Mouse (Mus musculus): ENCODE measurements around the gene Tcf7l1. TPM values are rescaled to one million over a fixed set of nuclear protein-coding genes. Genes with fewer than 3 reads are reported as not detected.

Gene Tcf7l1
- polyA plus RNA-seq, 1 experiment from 2014 or later = 17.5 TPM

GRCm38 (mm10) chr6:72744144-72744800 is 44.8 kb downstream of the Tcf7l1 start:
- Histone ChIP-seq H3K4me1 (ENCODE audit: insufficient read depth, low read depth, low read length) (peaks cover 40% of the 10 kb centered on the region), H3K36me3 (ENCODE audit: insufficient read depth, low read length) (no peaks in the 10 kb centered on the region), H3K9ac (replicated peaks; ENCODE audit: low read depth) (no peak overlapping the region), H3K27me3 (replicated peaks; ENCODE audit: insufficient read depth, low read length) (no peaks in the 10 kb centered on the region), H3K9me3 (ENCODE audit: low read length) (no peaks in the 10 kb centered on the region), H3K4me2 (replicated peaks; ENCODE audit: low read depth, low read length) (no peak overlapping the region), H3K4me3 (ENCODE audit: low read depth, low read length) (no peak overlapping the region), H3K27ac (ENCODE audit: low read length) (no peak overlapping the region)
- ATAC-seq (no peak), DNase-seq (ENCODE audit: low spot score) (no peak)
- 38% methylated on average over 10 of the region's 10 CpGs for WGBS
- no peak for TF ChIP-seq EP300 (IDR thresholded peaks at IDR 0.05)
- no peak for TF ChIP-seq CTCF (IDR thresholded peaks at IDR 0.05)

- WGBS = 46% methylated on average over 3 of the region's 3 CpGs
- no peak overlapping the region for H3K27ac ChIP-seq (ENCODE audit: low read length)
- H3K9me3 ChIP-seq (ENCODE audit: low read length) = no peaks in the 10 kb centered on the region
- H3K9ac ChIP-seq (replicated peaks; ENCODE audit: low read depth) = no peak overlapping the region
- no peak for TF ChIP-seq CTCF (IDR thresholded peaks at IDR 0.05)
- TF ChIP-seq EP300 (IDR thresholded peaks at IDR 0.05) = no peak
- ATAC-seq (no peak), DNase-seq (ENCODE audit: low spot score) (no peak)
- no peak overlapping the region for H3K4me3 ChIP-seq (ENCODE audit: low read depth, low read length)
- no peaks in the 10 kb centered on the region for H3K36me3 ChIP-seq (ENCODE audit: insufficient read depth, low read length)
- H3K27me3 ChIP-seq (replicated peaks; ENCODE audit: insufficient read depth, low read length) = no peaks in the 10 kb centered on the region
- no peak overlapping the region for H3K4me2 ChIP-seq (replicated peaks; ENCODE audit: low read depth, low read length)
- peaks cover 37% of the 10 kb centered on the region for H3K4me1 ChIP-seq (ENCODE audit: insufficient read depth, low read depth, low read length)
These were observed 45.4 kb downstream of the Tcf7l1 start for GRCm38 (mm10) chr6:72743624-72744041.

GRCm38 (mm10) chr6:72742331-72742730 is 46.7 kb downstream of the Tcf7l1 start:
- TF ChIP-seq EP300 (IDR thresholded peaks at IDR 0.05) (no peak), CTCF (IDR thresholded peaks at IDR 0.05) (no peak; the same call in 1 of the 2 replicates)
- Histone ChIP-seq H3K9ac (replicated peaks; ENCODE audit: low read depth) (no peak overlapping the region), H3K4me3 (ENCODE audit: low read depth, low read length) (no peak overlapping the region), H3K27me3 (replicated peaks; ENCODE audit: insufficient read depth, low read length) (no peaks in the 10 kb centered on the region), H3K4me2 (replicated peaks; ENCODE audit: low read depth, low read length) (no peak overlapping the region), H3K36me3 (ENCODE audit: insufficient read depth, low read length) (no peaks in the 10 kb centered on the region), H3K9me3 (ENCODE audit: low read length) (no peaks in the 10 kb centered on the region), H3K27ac (ENCODE audit: low read length) (no peak overlapping the region), H3K4me1 (ENCODE audit: insufficient read depth, low read depth, low read length) (peaks cover 34% of the 10 kb centered on the region)
- no peak for ATAC-seq
- 48% methylated on average over 7 of the region's 7 CpGs for WGBS
- DNase-seq (ENCODE audit: low spot score) = no peak

- Histone ChIP-seq H3K27me3 (replicated peaks; ENCODE audit: insufficient read depth, low read length) (no peaks in the 10 kb centered on the region), H3K9me3 (ENCODE audit: low read length) (no peaks in the 10 kb centered on the region), H3K4me2 (replicated peaks; ENCODE audit: low read depth, low read length) (peak overlapping the region; percentile 27; the same call in 1 of the 2 replicates), H3K9ac (replicated peaks; ENCODE audit: low read depth) (no peak overlapping the region; the same call in 1 of the 2 replicates), H3K4me1 (ENCODE audit: insufficient read depth, low read depth, low read length) (peaks cover 31% of the 10 kb centered on the region), H3K27ac (ENCODE audit: low read length) (peak overlapping the region; percentile 63), H3K36me3 (ENCODE audit: insufficient read depth, low read length) (no peaks in the 10 kb centered on the region), H3K4me3 (ENCODE audit: low read depth, low read length) (no peak overlapping the region)
- peak; percentile 81 for ATAC-seq
- peak; percentile 91 for DNase-seq (ENCODE audit: low spot score)
- 10% methylated on average over 20 of the region's 20 CpGs for WGBS
- TF ChIP-seq CTCF (IDR thresholded peaks at IDR 0.05) (peak; percentile 61), EP300 (IDR thresholded peaks at IDR 0.05) (peak; percentile 91)
These were observed 48.2 kb downstream of the Tcf7l1 start for GRCm38 (mm10) chr6:72740596-72741421.

GRCm38 (mm10) chr6:72736872-72737271 is 52.2 kb downstream of the Tcf7l1 start:
- H3K36me3 ChIP-seq (ENCODE audit: insufficient read depth, low read length) = no peaks in the 10 kb centered on the region
- no peak overlapping the region for H3K4me2 ChIP-seq (replicated peaks; ENCODE audit: low read depth, low read length)
- ATAC-seq (peak; percentile 80), DNase-seq (ENCODE audit: low spot score) (peak; percentile 82)
- H3K27me3 ChIP-seq (replicated peaks; ENCODE audit: insufficient read depth, low read length) = no peaks in the 10 kb centered on the region
- no peak for TF ChIP-seq CTCF (IDR thresholded peaks at IDR 0.05)
- TF ChIP-seq EP300 (IDR thresholded peaks at IDR 0.05) = peak; percentile 79
- H3K27ac ChIP-seq (ENCODE audit: low read length) = peak overlapping the region; percentile 38; the same call in 1 of the 2 replicates
- peaks cover 25% of the 10 kb centered on the region; the same call in 1 of the 2 replicates for H3K4me1 ChIP-seq (ENCODE audit: insufficient read depth, low read depth, low read length)
- no peak overlapping the region for H3K4me3 ChIP-seq (ENCODE audit: low read depth, low read length)
- H3K9me3 ChIP-seq (ENCODE audit: low read length) = no peaks in the 10 kb centered on the region
- 61% methylated on average over 11 of the region's 11 CpGs for WGBS
- no peak overlapping the region for H3K9ac ChIP-seq (replicated peaks; ENCODE audit: low read depth)

GRCm38 (mm10) chr6:72735206-72735605 is 53.8 kb downstream of the Tcf7l1 start:
- peak; percentile 42 for DNase-seq (ENCODE audit: low spot score)
- Histone ChIP-seq H3K36me3 (ENCODE audit: insufficient read depth, low read length) (no peaks in the 10 kb centered on the region), H3K9me3 (ENCODE audit: low read length) (no peaks in the 10 kb centered on the region), H3K4me3 (ENCODE audit: low read depth, low read length) (no peak overlapping the region), H3K4me2 (replicated peaks; ENCODE audit: low read depth, low read length) (0 out of 2 replicates have a peak overlapping the region, but pooled peaks have one; percentile 14), H3K4me1 (ENCODE audit: insufficient read depth, low read depth, low read length) (peaks cover 12% of the 10 kb centered on the region; the same call in 1 of the 2 replicates), H3K9ac (replicated peaks; ENCODE audit: low read depth) (no peak overlapping the region), H3K27ac (ENCODE audit: low read length) (no peak overlapping the region), H3K27me3 (replicated peaks; ENCODE audit: insufficient read depth, low read length) (no peaks in the 10 kb centered on the region)
- WGBS = 17% methylated on average over 12 of the region's 12 CpGs
- ATAC-seq = no peak
- TF ChIP-seq CTCF (IDR thresholded peaks at IDR 0.05) (no peak), EP300 (IDR thresholded peaks at IDR 0.05) (no peak)
